Mouse (Mus musculus) limb, embryonic 10.5 days (tissue): ENCODE results near the gene Dtnbp1. TPM values are rescaled to one million over a fixed set of nuclear protein-coding genes. Genes with fewer than 3 reads are reported as not detected.

ENCODE experiments used
- DNase-seq: peaks from one replicate; pipeline ENCODE4 v3.0.0-alpha.2; 2017; ENCODE audit warnings: low spot score
- H3K27ac ChIP-seq: fragments of 300-500 bp; sonication (generic); 2 replicates; pipeline ENCODE4 v1.5.1; 2016; ENCODE audit warnings: mild to moderate bottlenecking
- H3K27me3 ChIP-seq: fragments of 300-500 bp; sonication (generic); 2 replicates; pipeline ENCODE4 v1.6.1; 2016; ENCODE audit warnings: low read depth, mild to moderate bottlenecking; ENCODE audit not compliant: poor library complexity, severe bottlenecking
- H3K36me3 ChIP-seq: fragments of 300-500 bp; sonication (generic); 2 replicates; pipeline ENCODE4 v1.6.1; 2016; ENCODE audit warnings: mild to moderate bottlenecking, moderate library complexity
- H3K4me1 ChIP-seq: fragments of 300-500 bp; sonication (generic); 2 replicates; pipeline ENCODE4 v1.6.1; 2016
- H3K4me3 ChIP-seq: fragments of 300-500 bp; sonication (generic); 2 replicates; pipeline ENCODE4 v1.5.1; 2016; ENCODE audit warnings: mild to moderate bottlenecking, moderate library complexity
- H3K9me3 ChIP-seq: fragments of 300-500 bp; sonication (generic); replicated peaks from 2 replicates; pipeline ENCODE4 v1.6.1; 2016; ENCODE audit warnings: mild to moderate bottlenecking
- WGBS: fragments of 180-500 bp; shearing (Covaris S2); methylation state at CpG from one replicate; pipeline ENCODE4 v1.1.7; 2016; 5-methylcytosine and 5-hydroxymethylcytosine counted together
- polyA plus RNA-seq: library from polyadenylated mRNA; unstranded; fragments of >200 nt; fragmentation: Nextera tagmentation; extraction: Ambion mirVana; gene quantifications from 2 replicates; pipeline ENCODE4 v1.2.1, GENCODE M21; 2016

Dtnbp1 gene
- polyA plus RNA-seq, 1 experiment from 2014 or later = 100 TPM

- peaks cover 54% of the 10 kb centered on the region for H3K36me3 ChIP-seq
- H3K4me3 ChIP-seq = no peak overlapping the region
- DNase-seq = no peak
- no peaks in the 10 kb centered on the region for H3K27me3 ChIP-seq
- peaks cover under 1% of the 10 kb centered on the region; the same call in 1 of the 2 replicates for H3K4me1 ChIP-seq
- no peaks in the 10 kb centered on the region for H3K9me3 ChIP-seq
- H3K27ac ChIP-seq = no peak overlapping the region
- 92% methylated on average over 10 of the region's 10 CpGs for WGBS
Observed at GRCm38 (mm10) chr13:44992550-44993205, 9.3 kb downstream of the Dtnbp1 start.

GRCm38 (mm10) chr13:44991936-44992335 lies 10.0 kb downstream of the Dtnbp1 start:
- H3K4me3 ChIP-seq = no peak overlapping the region
- H3K27ac ChIP-seq = no peak overlapping the region
- H3K9me3 ChIP-seq = no peaks in the 10 kb centered on the region
- no peaks in the 10 kb centered on the region for H3K27me3 ChIP-seq
- H3K36me3 ChIP-seq = peaks cover 54% of the 10 kb centered on the region
- no peak for DNase-seq
- WGBS = 95% methylated on average over 4 of the region's 4 CpGs
- H3K4me1 ChIP-seq = peaks cover 3% of the 10 kb centered on the region; the same call in 1 of the 2 replicates

GRCm38 (mm10) chr13:44990073-44990682 lies 11.8 kb downstream of the Dtnbp1 start:
- Histone ChIP-seq H3K4me3 (no peak overlapping the region), H3K9me3 (no peaks in the 10 kb centered on the region), H3K36me3 (peaks cover 60% of the 10 kb centered on the region), H3K4me1 (peaks cover 9% of the 10 kb centered on the region), H3K27me3 (no peaks in the 10 kb centered on the region), H3K27ac (no peak overlapping the region)
- WGBS = 92% methylated on average over 7 of the region's 7 CpGs
- DNase-seq = no peak

- H3K27me3 ChIP-seq = no peaks in the 10 kb centered on the region
- peaks cover 9% of the 10 kb centered on the region for H3K4me1 ChIP-seq
- no peaks in the 10 kb centered on the region for H3K9me3 ChIP-seq
- peaks cover 67% of the 10 kb centered on the region for H3K36me3 ChIP-seq
- H3K27ac ChIP-seq = no peak overlapping the region
- DNase-seq = no peak
- no peak overlapping the region for H3K4me3 ChIP-seq
- WGBS = 83% methylated on average over 2 of the region's 2 CpGs
Observed at GRCm38 (mm10) chr13:44986352-44986751, 15.6 kb downstream of the Dtnbp1 start.

GRCm38 (mm10) chr13:44985321-44985720 lies 16.6 kb downstream of the Dtnbp1 start:
- Histone ChIP-seq H3K4me1 (peaks cover 9% of the 10 kb centered on the region), H3K27ac (no peak overlapping the region), H3K4me3 (no peak overlapping the region), H3K36me3 (peaks cover 69% of the 10 kb centered on the region), H3K27me3 (no peaks in the 10 kb centered on the region), H3K9me3 (no peaks in the 10 kb centered on the region)
- DNase-seq = no peak
- whole genome bisulfite sequencing = 67% methylated on average over 2 of the region's 2 CpGs

- Histone ChIP-seq H3K4me3 (no peak overlapping the region), H3K27ac (no peak overlapping the region), H3K9me3 (no peaks in the 10 kb centered on the region), H3K27me3 (no peaks in the 10 kb centered on the region), H3K4me1 (peaks cover 9% of the 10 kb centered on the region), H3K36me3 (peaks cover 57% of the 10 kb centered on the region)
- 88% methylated on average over 5 of the region's 5 CpGs for WGBS
- DNase-seq = no peak
Observed at GRCm38 (mm10) chr13:44983635-44984401, 18.1 kb downstream of the Dtnbp1 start.

- no peaks in the 10 kb centered on the region for H3K9me3 ChIP-seq
- H3K4me1 ChIP-seq = peaks cover 9% of the 10 kb centered on the region
- WGBS = 87% methylated on average over 7 of the region's 7 CpGs
- DNase-seq = no peak
- peaks cover 49% of the 10 kb centered on the region for H3K36me3 ChIP-seq
- H3K4me3 ChIP-seq = no peak overlapping the region
- no peaks in the 10 kb centered on the region for H3K27me3 ChIP-seq
- H3K27ac ChIP-seq = no peak overlapping the region
Observed at GRCm38 (mm10) chr13:44982799-44983198, 19.1 kb downstream of the Dtnbp1 start.

GRCm38 (mm10) chr13:44979433-44979832 lies 22.5 kb downstream of the Dtnbp1 start:
- no peaks in the 10 kb centered on the region for H3K9me3 ChIP-seq
- no peaks in the 10 kb centered on the region for H3K4me1 ChIP-seq
- no peak for DNase-seq
- no peaks in the 10 kb centered on the region for H3K27me3 ChIP-seq
- H3K27ac ChIP-seq = no peak overlapping the region
- H3K4me3 ChIP-seq = no peak overlapping the region
- 93% methylated on average over 7 of the region's 7 CpGs for WGBS
- H3K36me3 ChIP-seq = peaks cover 44% of the 10 kb centered on the region

- no peak overlapping the region for H3K27ac ChIP-seq
- no peaks in the 10 kb centered on the region for H3K9me3 ChIP-seq
- no peak for DNase-seq
- H3K4me3 ChIP-seq = no peak overlapping the region
- no peaks in the 10 kb centered on the region for H3K27me3 ChIP-seq
- H3K4me1 ChIP-seq = peaks cover 5% of the 10 kb centered on the region
- H3K36me3 ChIP-seq = peaks cover 47% of the 10 kb centered on the region
- WGBS = 96% methylated on average over 2 of the region's 2 CpGs
Observed at GRCm38 (mm10) chr13:44977483-44978141, 24.3 kb downstream of the Dtnbp1 start.

GRCm38 (mm10) chr13:44977059-44977458 lies 24.9 kb downstream of the Dtnbp1 start:
- no peaks in the 10 kb centered on the region for H3K27me3 ChIP-seq
- no peak for DNase-seq
- 91% methylated on average over 2 of the region's 2 CpGs for WGBS

GRCm38 (mm10) chr13:44960542-44961291 lies 41.2 kb downstream of the Dtnbp1 start:
- peaks cover 51% of the 10 kb centered on the region for H3K36me3 ChIP-seq
- no peaks in the 10 kb centered on the region for H3K9me3 ChIP-seq
- no peak for DNase-seq
- peaks cover 36% of the 10 kb centered on the region for H3K4me1 ChIP-seq
- H3K27me3 ChIP-seq = no peaks in the 10 kb centered on the region
- WGBS = 91% methylated on average over 5 of the region's 5 CpGs
- no peak overlapping the region for H3K4me3 ChIP-seq
- H3K27ac ChIP-seq = no peak overlapping the region; the same call in 1 of the 2 replicates

More at GRCm38 (mm10) chr13:44977059-44977458, 24.9 kb downstream of the Dtnbp1 start:
- no peak overlapping the region for H3K4me3 ChIP-seq
- peaks cover 47% of the 10 kb centered on the region for H3K36me3 ChIP-seq
- no peak overlapping the region for H3K27ac ChIP-seq
- no peaks in the 10 kb centered on the region for H3K9me3 ChIP-seq
- peaks cover 9% of the 10 kb centered on the region for H3K4me1 ChIP-seq

- peaks cover 42% of the 10 kb centered on the region for H3K4me1 ChIP-seq
- H3K27ac ChIP-seq = 0 out of 2 replicates have a peak overlapping the region, but pooled peaks have one; percentile 30
- H3K4me3 ChIP-seq = no peak overlapping the region
- no peaks in the 10 kb centered on the region for H3K27me3 ChIP-seq
- no peak for DNase-seq
- no peaks in the 10 kb centered on the region for H3K9me3 ChIP-seq
- WGBS = 83% methylated on average over 8 of the region's 8 CpGs
- H3K36me3 ChIP-seq = peaks cover 33% of the 10 kb centered on the region
Observed at GRCm38 (mm10) chr13:44957049-44957448, 44.9 kb downstream of the Dtnbp1 start.
